Mouse (Mus musculus) embryonic stem cell, embryonic (primary cell): ENCODE data around the gene Cops4.

Source experiments
- CTCF ChIA-PET, 4 experiments: fragments of 300-600 bp in 2 of 4; fragments of 350-600 bp in 2 of 4; sonication (Branson Sonifier 250); formaldehyde crosslinking; loops; one replicate each; lab custom pipeline; 2022; ENCODE audit warnings: inconsistent platforms in 2 of 4; lab: Charles Lee
- POLR2A ChIA-PET, 4 experiments: fragments of 300-600 bp in 2 of 4; fragments of 350-600 bp in 2 of 4; sonication (Branson Sonifier 250); formaldehyde crosslinking; loops; one replicate each; lab custom pipeline; 2022; ENCODE audit warnings: antibody characterized with exemption in 4 of 4, inconsistent platforms in 1 of 4; lab: Charles Lee

Cops4 gene

DNA sequence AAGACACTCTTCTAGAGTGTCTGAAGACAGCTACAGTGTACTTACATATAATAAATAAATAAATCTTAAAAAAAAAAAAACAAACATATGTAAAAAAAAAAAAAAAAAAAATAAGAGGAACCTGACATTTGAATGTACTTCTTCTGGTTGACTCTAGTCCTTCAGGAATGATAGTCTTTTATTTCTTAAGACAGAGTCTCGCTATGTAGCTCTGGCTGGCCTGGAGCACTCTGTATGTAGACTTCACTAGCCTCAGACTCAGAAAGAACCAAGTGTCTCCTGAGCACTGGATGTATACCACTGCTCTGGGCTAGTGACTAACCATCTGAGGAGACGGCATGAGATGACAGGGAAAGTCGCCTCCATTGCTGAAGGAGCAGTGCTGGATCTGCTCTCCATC lies 67.5 kb downstream of the Cops4 start:
- POLR2A ChIA-PET: interaction anchor here in 2 of 4 experiments (0.6 to 0.9 kb wide), 2 partner anchors 29 to 504 kb away, joined by 3 read pairs; no protein-coding TSS in a partner anchor
- CTCF ChIA-PET: interaction anchor here in 1 of 4 experiments (0.6 kb wide), 1 partner anchor 73 kb away, joined by 6 read pairs; no protein-coding TSS in a partner anchor

- CTCF ChIA-PET: no interaction called here
- POLR2A ChIA-PET: no interaction called here
These were observed 69.0 kb downstream of the Cops4 start for GRCm38 (mm10) chr5:100587136-100587535.

DNA sequence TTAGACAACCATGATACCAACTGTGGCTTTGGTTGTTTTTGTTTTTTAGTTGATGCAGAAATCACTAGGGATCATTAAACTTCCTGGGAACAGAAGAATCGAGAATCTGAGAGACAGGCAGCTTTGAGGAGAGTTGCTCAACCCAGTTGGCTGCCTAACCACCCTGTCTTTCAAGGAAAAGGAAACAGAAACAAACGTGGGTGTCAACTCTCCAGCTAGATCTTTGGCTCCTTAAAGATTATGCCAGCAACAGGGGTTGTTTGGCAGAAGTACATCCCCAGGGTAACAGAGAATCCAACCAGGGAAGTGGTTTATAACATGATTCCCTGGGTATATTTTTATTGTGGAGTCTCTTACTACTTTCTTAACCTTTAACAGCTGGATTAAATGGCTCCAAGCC lies 69.5 kb downstream of the Cops4 start:
- POLR2A ChIA-PET: no interaction called here
- CTCF ChIA-PET: no interaction called here

GRCm38 (mm10) chr5:100590505-100590904 lies 72.4 kb downstream of the Cops4 start:
- ChIA-PET POLR2A (no interaction called here), CTCF (no interaction called here)

DNA sequence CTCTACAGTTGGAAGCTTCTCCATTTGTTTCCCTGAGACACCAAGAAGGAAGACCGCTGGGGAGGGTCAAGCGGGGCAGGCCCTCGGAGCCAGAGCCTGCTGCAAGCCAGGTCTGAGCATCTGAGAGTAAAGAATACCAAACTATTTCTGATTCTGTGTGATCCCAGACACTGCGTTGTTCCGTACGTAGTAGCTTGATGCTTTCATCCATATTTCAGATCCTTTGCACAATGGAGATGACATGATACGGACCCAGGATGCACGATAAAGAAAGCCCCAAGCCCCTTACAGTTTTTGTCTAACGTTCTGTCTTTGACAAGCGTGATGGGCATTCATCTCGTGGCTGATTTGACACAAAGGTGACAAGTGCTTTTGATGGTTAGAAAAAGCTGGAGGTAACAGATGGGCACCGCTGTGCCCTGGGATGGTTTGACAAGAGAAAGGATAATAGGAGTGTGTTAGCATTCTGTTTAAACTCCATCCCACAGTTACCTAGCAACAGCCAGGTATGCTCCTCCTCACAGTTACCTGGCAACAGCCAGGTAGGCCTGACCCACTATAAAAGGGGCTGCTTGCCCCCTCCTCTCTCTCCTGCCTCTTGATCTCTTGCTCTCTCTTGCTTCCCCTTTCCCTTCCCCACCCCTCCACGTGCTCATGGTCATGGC lies 76.8 kb downstream of the Cops4 start:
- ChIA-PET CTCF (no interaction called here), POLR2A (no interaction called here)

- POLR2A ChIA-PET: no interaction called here
These were observed 77.9 kb downstream of the Cops4 start for GRCm38 (mm10) chr5:100595999-100596398.

More at GRCm38 (mm10) chr5:100595999-100596398, 77.9 kb downstream of the Cops4 start:
- CTCF ChIA-PET: no interaction called here
